Mouse (Mus musculus) bone marrow macrophage, adult 2 months (primary cell): ENCODE results near the gene Coq10a. TPM values are rescaled to one million over a fixed set of nuclear protein-coding genes. Genes with fewer than 3 reads are reported as not detected.

Experiments
- H3K27ac ChIP-seq: 2 replicates; pipeline ENCODE4 v1.5.1; 2012; ENCODE audit warnings: low read depth, low read length; ENCODE audit not compliant: insufficient read depth
- H3K4me1 ChIP-seq: 2 replicates; pipeline ENCODE4 v1.6.1; 2012; ENCODE audit warnings: low read length; ENCODE audit not compliant: control insufficient read depth, insufficient read depth
- H3K4me3 ChIP-seq: 2 replicates; pipeline ENCODE4 v1.5.1; 2012; ENCODE audit warnings: mild to moderate bottlenecking, low read length, moderate library complexity; ENCODE audit not compliant: insufficient read depth
- CTCF ChIP-seq: IDR thresholded peaks from 2 replicates; pipeline ENCODE4 v1.5.1; 2012; ENCODE audit warnings: low read depth, mild to moderate bottlenecking, low read length, moderate library complexity
- POLR2A ChIP-seq: IDR thresholded peaks from 2 replicates; pipeline ENCODE4 v1.6.1; 2012; ENCODE audit warnings: mild to moderate bottlenecking, low read depth, low read length, borderline replicate concordance
- polyA plus RNA-seq: library from polyadenylated mRNA; stranded (reverse); fragments of >200 nt; gene quantifications from 2 replicates; pipeline ENCODE4 v1.2.4, GENCODE M21; 2012; ENCODE audit not compliant: missing spikeins, insufficient read depth, insufficient read length

Coq10a gene
- polyA plus RNA-seq, 1 experiment: 40.6 TPM

DNA sequence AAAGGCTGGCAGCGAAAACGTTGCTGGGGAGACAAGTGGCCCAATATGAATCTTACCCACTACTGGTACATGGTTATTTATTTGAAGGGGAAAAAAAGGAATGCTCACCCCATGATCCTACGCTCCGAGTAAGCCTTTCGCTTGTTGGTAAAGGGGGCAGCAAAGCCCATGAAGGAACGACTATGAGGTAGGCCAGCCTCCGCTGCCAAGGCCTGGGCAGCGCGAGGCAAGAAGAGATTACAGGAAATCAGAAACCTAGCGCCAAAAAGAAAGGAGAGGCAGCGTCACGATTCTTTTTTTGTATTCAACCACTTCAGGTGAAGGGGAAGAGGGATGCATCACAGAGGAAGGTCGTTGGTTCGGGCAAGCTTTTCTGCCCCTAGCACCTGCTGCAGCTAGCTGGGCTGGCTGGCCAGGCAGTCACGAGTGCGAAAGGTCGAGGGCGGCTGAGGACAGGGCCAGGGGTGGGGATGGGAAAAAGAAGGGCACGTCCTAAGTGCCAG, 847 bp downstream of the Coq10a start:
- peak overlapping the region; percentile 79 for H3K4me3 ChIP-seq
- TF ChIP-seq CTCF: no peak
- TF ChIP-seq POLR2A: no peak

DNA sequence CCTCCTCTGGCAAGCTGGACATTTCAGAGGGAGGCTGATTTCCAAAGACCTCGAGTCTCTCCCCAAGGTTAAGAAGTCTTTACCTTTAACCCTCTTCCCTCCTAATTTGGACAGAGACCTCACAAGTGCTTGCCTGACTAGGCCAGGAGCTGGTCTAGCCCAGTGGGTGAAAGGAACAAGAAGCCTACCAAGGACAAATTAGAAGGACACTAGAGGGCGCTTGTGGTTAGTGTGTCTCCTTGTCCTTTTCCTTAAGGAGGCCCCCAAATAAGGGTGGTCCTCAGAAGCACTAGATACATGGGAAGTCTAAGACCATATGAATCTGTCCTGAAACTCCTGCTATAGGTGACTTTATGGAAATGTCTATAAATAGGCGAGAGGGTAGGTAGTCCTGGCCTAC, 6.2 kb downstream of the Coq10a start:
- TF ChIP-seq POLR2A (no peak), CTCF (peak; percentile 33; the same call in 1 of the 2 replicates)
- peaks cover 2% of the 10 kb centered on the region; the same call in 1 of the 2 replicates for H3K4me1 ChIP-seq
- no peak overlapping the region for H3K4me3 ChIP-seq
- no peak overlapping the region for H3K27ac ChIP-seq

More for the DNA sequence above, 847 bp downstream of the Coq10a start:
- Histone ChIP-seq H3K4me1 (peaks cover 34% of the 10 kb centered on the region), H3K27ac (peak overlapping the region; percentile 61)

DNA sequence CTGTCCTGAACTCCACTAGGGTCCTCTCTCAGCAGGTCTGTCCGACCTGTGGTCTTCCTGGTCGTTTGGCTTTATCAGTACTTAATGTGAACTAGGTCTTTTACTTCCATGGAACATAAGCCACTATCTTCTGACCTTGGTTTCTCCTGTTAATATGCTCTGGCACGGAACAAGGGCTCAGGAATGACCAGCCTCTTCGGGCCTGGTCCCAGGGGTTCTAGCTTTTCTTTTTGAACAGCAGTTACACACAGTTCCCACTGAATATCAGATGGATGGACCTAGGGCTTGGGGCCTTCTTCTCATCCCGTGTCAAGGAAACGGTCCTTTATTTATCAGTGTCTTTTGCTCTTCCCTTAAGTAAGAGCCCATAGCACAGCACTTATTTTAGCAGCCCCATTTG, 7.0 kb downstream of the Coq10a start:
- TF ChIP-seq POLR2A (no peak), CTCF (no peak)

DNA sequence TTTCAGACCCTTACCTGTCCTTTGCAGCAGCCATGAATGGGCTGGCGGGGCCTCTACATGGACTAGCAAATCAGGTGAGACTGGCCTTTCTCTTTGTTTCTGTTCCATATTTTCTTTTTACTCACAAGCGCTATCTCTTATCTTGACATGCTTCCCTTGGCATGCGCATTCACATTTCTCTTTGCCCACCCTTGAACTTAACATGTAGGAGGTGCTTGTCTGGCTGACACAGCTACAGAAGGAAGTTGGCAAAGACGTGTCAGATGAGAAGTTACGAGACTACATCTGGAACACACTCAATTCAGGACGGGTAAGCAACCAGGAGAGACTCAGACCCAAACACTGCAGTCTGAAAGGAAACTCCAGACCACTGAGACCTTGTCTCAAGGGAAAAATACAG, 9.6 kb downstream of the Coq10a start:
- Histone ChIP-seq H3K4me1 (no peaks in the 10 kb centered on the region), H3K27ac (no peak overlapping the region), H3K4me3 (no peak overlapping the region)
- no peak for TF ChIP-seq POLR2A
- no peak for TF ChIP-seq CTCF

More for the DNA sequence above, 7.0 kb downstream of the Coq10a start:
- no peak overlapping the region for H3K27ac ChIP-seq
- no peaks in the 10 kb centered on the region for H3K4me1 ChIP-seq
- H3K4me3 ChIP-seq: no peak overlapping the region

DNA sequence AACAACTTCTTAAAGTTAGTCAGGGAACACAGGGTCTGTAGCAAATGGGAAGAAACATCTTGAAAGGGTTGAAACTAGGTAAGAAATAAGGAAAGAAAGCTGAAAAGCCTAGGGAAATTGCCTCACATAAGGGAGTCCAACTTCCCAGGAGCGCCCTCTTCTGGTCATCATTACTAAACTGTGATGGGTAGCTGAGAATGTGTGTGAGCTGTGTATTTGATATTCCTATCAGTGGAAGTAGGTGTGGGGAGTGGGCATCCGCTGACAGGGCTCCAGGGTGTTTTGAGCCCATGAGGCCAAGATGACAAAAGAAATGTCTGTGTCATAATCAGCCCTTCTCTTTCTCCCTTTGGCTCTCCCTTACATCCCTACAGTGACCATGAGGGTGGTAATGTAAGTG, 10.0 kb downstream of the Coq10a start:
- Histone ChIP-seq H3K4me1 (no peaks in the 10 kb centered on the region), H3K4me3 (no peak overlapping the region), H3K27ac (no peak overlapping the region)
- TF ChIP-seq CTCF (peak; percentile 46), POLR2A (no peak)

DNA sequence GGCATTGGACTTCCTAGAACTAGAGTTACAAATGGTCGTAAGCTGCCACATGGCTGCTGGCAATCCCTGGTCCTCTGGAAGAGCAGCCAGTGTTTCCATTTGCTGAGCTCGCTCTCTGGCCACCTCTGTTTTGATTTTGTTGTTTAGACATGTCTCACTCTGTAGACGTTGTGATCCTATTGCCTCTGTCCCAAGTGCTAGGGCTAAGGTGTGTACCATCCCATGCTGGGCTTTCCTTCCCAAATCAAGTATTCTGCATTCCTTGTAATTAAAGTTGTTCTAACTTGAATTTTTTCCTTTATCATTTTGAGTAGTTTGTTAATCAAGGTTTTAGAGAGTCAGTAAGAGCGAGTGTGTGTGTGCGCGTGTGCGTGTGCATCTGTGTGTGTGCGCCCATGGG, 21.3 kb downstream of the Coq10a start:
- Histone ChIP-seq H3K27ac (no peak overlapping the region), H3K4me3 (no peak overlapping the region), H3K4me1 (peaks cover 23% of the 10 kb centered on the region)
- TF ChIP-seq CTCF (no peak), POLR2A (no peak)

DNA sequence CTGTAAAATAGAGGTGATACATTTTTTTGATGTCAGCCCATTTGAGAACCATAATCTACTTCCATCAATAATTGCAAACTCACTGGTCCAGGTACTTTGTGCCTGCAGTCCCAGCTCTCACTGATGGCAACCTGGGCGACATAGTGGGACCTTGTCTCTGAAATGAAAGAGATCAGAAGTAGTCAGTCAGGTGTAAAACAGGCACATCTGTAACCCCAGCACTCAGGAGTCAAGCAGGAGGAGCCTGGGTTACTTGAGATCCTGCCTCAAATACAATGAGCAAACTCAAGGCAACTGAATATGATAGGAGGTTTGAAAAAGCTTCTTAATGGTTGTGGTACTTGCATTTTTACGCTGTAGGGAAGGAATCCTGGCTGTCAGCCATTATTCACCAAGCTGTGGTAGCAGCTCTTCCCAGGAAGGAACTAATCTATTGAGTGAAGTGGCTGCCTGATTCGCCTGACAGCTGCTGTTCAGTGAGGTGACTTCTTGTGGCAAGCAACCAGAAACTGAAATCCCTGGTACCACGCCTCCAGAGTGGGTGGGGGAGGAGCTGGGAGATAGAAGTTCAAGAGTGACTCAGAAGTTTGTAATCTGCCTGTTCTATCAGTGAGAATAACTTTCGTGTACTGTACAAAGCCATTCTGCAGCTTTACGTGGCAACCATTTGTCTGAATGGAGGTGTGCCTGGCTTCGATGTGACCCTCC, 24.1 kb downstream of the Coq10a start:
- TF ChIP-seq POLR2A: no peak
- no peak for TF ChIP-seq CTCF
- Histone ChIP-seq H3K4me3 (peak overlapping the region; percentile 40), H3K4me1 (peaks cover 31% of the 10 kb centered on the region), H3K27ac (peak overlapping the region; percentile 59)

DNA sequence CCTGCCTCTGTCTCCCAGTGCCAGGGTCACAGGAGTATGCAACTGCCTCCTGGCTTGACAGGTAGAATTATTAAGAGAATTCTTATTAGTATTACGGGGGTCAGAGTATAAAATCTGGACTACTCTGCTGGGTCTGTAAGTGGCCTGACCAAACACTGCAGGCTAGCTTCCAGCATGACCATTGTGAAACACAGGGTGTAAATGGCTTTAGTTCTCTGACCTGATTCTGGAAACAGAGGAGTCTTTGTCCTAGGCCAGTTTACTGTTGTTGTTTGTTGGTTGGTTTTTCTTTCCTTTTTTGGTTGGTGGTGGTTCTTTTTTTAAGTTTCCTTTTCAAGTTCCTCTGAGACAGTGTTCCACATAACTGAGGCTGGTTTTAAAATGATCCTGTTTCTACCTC, 25.4 kb downstream of the Coq10a start:
- H3K4me3 ChIP-seq: no peak overlapping the region
- H3K27ac ChIP-seq: peak overlapping the region; percentile 38
- TF ChIP-seq POLR2A: no peak
- H3K4me1 ChIP-seq: peaks cover 36% of the 10 kb centered on the region

DNA sequence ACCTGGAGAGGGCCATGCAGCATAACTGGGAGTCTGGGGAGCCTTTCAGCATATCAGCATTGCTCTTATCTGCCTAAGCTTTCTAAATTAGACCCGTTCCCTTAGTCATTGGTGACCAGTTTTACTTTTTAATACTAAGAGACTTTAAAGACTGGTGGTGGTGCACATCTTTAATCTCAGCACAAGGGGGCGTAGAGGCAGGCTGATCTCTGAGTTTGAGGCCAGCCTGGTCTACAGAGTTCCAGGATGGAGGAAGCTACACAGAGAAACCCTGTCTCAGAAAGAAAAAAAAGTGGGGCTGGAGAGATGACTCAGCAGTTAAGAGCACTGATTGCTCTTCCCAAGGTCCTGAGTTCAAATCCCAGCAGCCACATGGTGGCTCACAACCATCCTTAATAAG, 28.5 kb downstream of the Coq10a start:
- TF ChIP-seq CTCF (no peak), POLR2A (no peak)
- H3K27ac ChIP-seq: no peak overlapping the region
- peaks cover 31% of the 10 kb centered on the region for H3K4me1 ChIP-seq
- no peak overlapping the region for H3K4me3 ChIP-seq

DNA sequence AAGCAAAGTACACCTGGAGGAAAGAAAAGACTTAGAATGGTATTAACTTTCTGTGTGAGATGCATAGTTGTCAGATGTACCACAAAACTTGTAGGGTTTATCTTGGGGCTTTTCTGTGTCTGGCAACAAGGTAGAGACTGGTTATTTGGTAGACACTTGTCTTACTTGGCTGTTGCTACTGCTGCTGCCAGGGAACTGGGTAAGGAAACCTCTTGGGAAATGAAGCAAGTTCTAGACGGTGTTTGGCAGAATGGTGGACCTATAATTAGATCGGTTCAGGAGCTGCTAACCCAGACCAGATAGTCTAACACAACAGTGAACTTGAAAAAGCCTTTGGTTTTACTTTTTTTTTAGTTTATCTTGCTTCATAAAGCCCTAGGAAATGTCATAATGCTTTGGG, 29.8 kb downstream of the Coq10a start:
- H3K4me3 ChIP-seq: peak overlapping the region; percentile 91; the same call in 1 of the 2 replicates
- peaks cover 28% of the 10 kb centered on the region for H3K4me1 ChIP-seq
- TF ChIP-seq CTCF (no peak), POLR2A (no peak)
- no peak overlapping the region for H3K27ac ChIP-seq
